ENCODE assay signal across 8 mouse cellular contexts in the genomic region with DNA sequence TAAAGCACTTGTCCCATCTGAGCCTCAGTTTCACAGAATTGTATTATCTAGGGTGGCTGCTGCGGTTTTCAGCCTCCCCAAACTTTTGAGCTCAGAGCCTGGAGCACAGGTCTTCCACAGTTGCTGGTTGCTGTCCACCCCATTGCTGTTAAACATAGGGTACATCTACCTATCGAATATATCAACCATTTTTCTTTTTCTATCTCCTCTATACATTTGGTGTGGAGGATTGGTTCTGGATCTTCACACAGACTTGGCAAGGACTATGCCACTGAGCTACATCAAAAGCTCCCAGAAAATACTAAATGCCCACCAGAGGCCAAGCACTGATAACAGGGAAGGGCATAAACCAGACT. TPM values are rescaled to one million over a fixed set of nuclear protein-coding genes. Genes with fewer than 3 reads are reported as not detected.
DNase-seq lines count a peak whose midpoint lies in the region; ATAC-seq and TF ChIP-seq lines count a peak whose summit lies in the region.

No protein-coding gene starts in this region.

- no peak for TF ChIP-seq EP300 in heart, adult 2 months (IDR thresholded peaks at IDR 0.05; ENCODE audit: insufficient read depth, low read depth, low read length)
- TF ChIP-seq EP300 in CH12.LX (IDR thresholded peaks at IDR 0.05; ENCODE audit: low read length) = no peak

- TF ChIP-seq RAD21 in CH12.LX (IDR thresholded peaks at IDR 0.05; ENCODE audit: low read depth, low read length) = no peak

- dilution Hi-C loops in CH12.LX (cut with MboI; ENCODE audit: extremely low pct_ligation_motif_present, extremely low pct_unique_long_range_greater_than_20kb, low sequenced_read_pairs) = no loop called here

- H3K36me3 ChIP-seq in heart, adult 2 months (ENCODE audit: control insufficient read depth, insufficient read depth, low read length) = peaks cover 2% of the 10 kb centered on the region
- H3K36me3 ChIP-seq in CH12.LX (replicated peaks in 1 of 2; ENCODE audit: control insufficient read depth in 1 of 2, insufficient read depth in 1 of 2, low read length in 1 of 2) = peaks cover 5 to 17% of the 10 kb centered on the region in 2 experiments

- no peak for DNase-seq in heart, adult 2 months
- DNase-seq in heart, postnatal 4 days = no peak
- no peak for DNase-seq in CH12.LX (ENCODE audit: extremely low read depth)
- DNase-seq in frontal cortex, adult 2 months (ENCODE audit: extremely low spot score in 1 of 2, low spot score in 1 of 2) = no peak
- DNase-seq in testis, postnatal 14 days (ENCODE audit: low spot score) = no peak
- DNase-seq in gastrocnemius, postnatal 4 days (ENCODE audit: low spot score in 2 of 2) = no peak

- H3K9me3 ChIP-seq in CH12.LX (replicated peaks; ENCODE audit: low read length) = no peaks in the 10 kb centered on the region

- no peak for TF ChIP-seq CTCF in heart, adult 2 months (IDR thresholded peaks at IDR 0.05)
- no peak for TF ChIP-seq CTCF in CH12.LX (conservative IDR thresholded peaks at IDR 0.05 in 1 of 2, IDR thresholded peaks at IDR 0.05 in 1 of 2; ENCODE audit: low read depth in 2 of 2, low read length in 2 of 2)

- H3K4me3 ChIP-seq in heart, adult 2 months = peak overlapping the region; percentile 99
- peak overlapping the region; percentile 67 to 86 (median 75) for H3K4me3 ChIP-seq in CH12.LX (replicated peaks in 1 of 3; ENCODE audit: low read depth in 2 of 3, low read length in 2 of 3, poor library complexity in 1 of 3)

- 12% methylated on average over 2 of the region's 2 CpGs for WGBS in heart, adult 2 months

- H3K27me3 ChIP-seq in heart, adult 2 months (ENCODE audit: control insufficient read depth, insufficient read depth, low read length) = no peaks in the 10 kb centered on the region
- no peaks in the 10 kb centered on the region for H3K27me3 ChIP-seq in CH12.LX (replicated peaks)

- in situ Hi-C loops in CH12.LX (cut with MboI; ENCODE audit: low pct_ligation_motif_present, low pct_unique_long_range_greater_than_20kb, low sequenced_read_pairs) = no loop called here

- H3K79me2 ChIP-seq in heart, adult 2 months (replicated peaks; ENCODE audit: control insufficient read depth, insufficient read depth, low read length) = no peaks in the 10 kb centered on the region; the same call in 1 of the 2 replicates
- H3K79me2 ChIP-seq in CH12.LX (replicated peaks; ENCODE audit: control insufficient read depth, extremely low read depth, insufficient read depth, poor library complexity, severe bottlenecking) = peaks cover 14% of the 10 kb centered on the region; the same call in 1 of the 2 replicates

- H3K9ac ChIP-seq in heart, adult 2 months (ENCODE audit: low read depth, low read length) = peak overlapping the region; percentile 98
- peak overlapping the region; percentile 90 for H3K9ac ChIP-seq in CH12.LX (ENCODE audit: insufficient read depth, low read depth)

- peak overlapping the region; percentile 25; the same call in 1 of the 2 replicates for H3K4me2 ChIP-seq in CH12.LX (ENCODE audit: insufficient read depth, low read depth, poor library complexity, severe bottlenecking)

- intact Hi-C loops in heart, adult 2 months (cut with DNase I) = loop anchor here (1.0 kb wide), 1 partner anchor 16 kb away; a partner anchor contains a TSS

- 0 out of 2 replicates have a peak, but pooled peaks have one; percentile 1 for ATAC-seq in granulocyte monocyte progenitor cell, adult 5-6 weeks (replicated peaks; ENCODE audit: poor library complexity, severe bottlenecking)
- ATAC-seq in megakaryocyte, adult 5-6 weeks (ENCODE audit: poor library complexity, severe bottlenecking) = peak; percentile 27

- TF ChIP-seq POLR2A in heart, adult 2 months (IDR thresholded peaks at IDR 0.05; ENCODE audit: insufficient read depth, low read depth, low read length) = no peak; the same call in 1 of the 2 replicates
- no peak for TF ChIP-seq POLR2A in CH12.LX (IDR thresholded peaks at IDR 0.05; ENCODE audit: low read depth, low read length)

- H3K4me1 ChIP-seq in heart, adult 2 months (ENCODE audit: control insufficient read depth, insufficient read depth, low read length) = no peaks in the 10 kb centered on the region; the same call in 1 of the 2 replicates
- peaks cover 0 to 21% of the 10 kb centered on the region in 2 experiments; a peak in 2 of 4 replicates for H3K4me1 ChIP-seq in CH12.LX (ENCODE audit: control insufficient read depth in 1 of 2, insufficient read depth in 2 of 2)

- H3K27ac ChIP-seq in heart, adult 2 months = peak overlapping the region; percentile 88
- H3K27ac ChIP-seq in CH12.LX (ENCODE audit: insufficient read depth, low read depth) = no peak overlapping the region; the same call in 1 of the 2 replicates

TF ChIP-seq in CH12.LX, 34 proteins besides CTCF, POLR2A, EP300 and RAD21:
- TF ChIP-seq MYC (IDR thresholded peaks at IDR 0.05; ENCODE audit: low read depth, low read length) (no peak), MAZ (IDR thresholded peaks at IDR 0.05; ENCODE audit: low read depth, low read length) (0 out of 2 replicates have a peak, but pooled peaks have one; percentile 16), ZMIZ1 (IDR thresholded peaks at IDR 0.05; ENCODE audit: low read depth, low read length) (0 out of 2 replicates have a peak, but pooled peaks have one; percentile 4)

RNA-seq across cellular contexts. Expression of a gene that starts 0.3 kb away (rescaled TPM):
- total RNA-seq in heart, adult 2 months (2021) = 10 to 100 TPM; 12.3 to 13.2 TPM
- polyA plus RNA-seq in heart, adult 2 months (2012; rRNA removed) = 11.2 and 12.4 TPM in 2 replicates
- 10 to 100 TPM; 21.7 to 25.9 TPM for total RNA-seq in heart, postnatal 4 days (2021)
- total RNA-seq in CH12.LX (2012; rRNA removed) (18.9 and 22.2 TPM in 2 replicates), CH12.LX (2014; rRNA removed) (28.4 and 29.1 TPM in 2 replicates)
- 34.7 and 35.2 TPM in 2 replicates for polyA plus RNA-seq in CH12.LX (2012; ENCODE audit: insufficient read length, low read depth)
- 24.1 and 32.9 TPM in 2 replicates for total RNA-seq in granulocyte monocyte progenitor cell, adult 5-6 weeks (2014; fragmentation: Nextera tagmentation)
- 41.9 and 50.4 TPM in 2 replicates for total RNA-seq in granulocyte monocyte progenitor cell, adult 5-6 weeks (2017)
- total RNA-seq in megakaryocyte, adult 5-6 weeks (2015) = 41.6 and 47.2 TPM in 2 replicates
- 30.3 and 34.1 TPM in 2 replicates for total RNA-seq in megakaryocyte, adult 5-6 weeks (2017)
- polyA plus RNA-seq in frontal cortex, adult 2 months (2012; rRNA removed) = 34.8 and 35.5 TPM in 2 replicates
- total RNA-seq in gastrocnemius, postnatal 4 days (2021) = 10 to 100 TPM; 27.2 to 27.7 TPM

RNA-seq across cellular contexts. Expression of a gene that starts 16.4 kb away (rescaled TPM):
- total RNA-seq in heart, adult 2 months (2021) = 1 to 10 TPM; 1.0 to 1.6 TPM
- polyA plus RNA-seq in heart, adult 2 months (2012; rRNA removed) = 0.84 and 1.8 TPM in 2 replicates
- total RNA-seq in heart, postnatal 4 days (2021) = 1 to 10 TPM; 3.0 to 3.5 TPM
- total RNA-seq in CH12.LX (2012; rRNA removed) (8.4 TPM in 2 replicates), CH12.LX (2014; rRNA removed) (5.3 and 6.0 TPM in 2 replicates)
- polyA plus RNA-seq in CH12.LX (2012; ENCODE audit: insufficient read length, low read depth) = 8.9 and 9.4 TPM in 2 replicates
- total RNA-seq in granulocyte monocyte progenitor cell, adult 5-6 weeks (2014; fragmentation: Nextera tagmentation) = 18.7 and 23.7 TPM in 2 replicates
- total RNA-seq in granulocyte monocyte progenitor cell, adult 5-6 weeks (2017) = 13.9 and 18.5 TPM in 2 replicates
- total RNA-seq in megakaryocyte, adult 5-6 weeks (2015) = 1.3 and 2.5 TPM in 2 replicates
- total RNA-seq in megakaryocyte, adult 5-6 weeks (2017) = 2.8 and 3.6 TPM in 2 replicates
- 1.2 and 1.5 TPM in 2 replicates for polyA plus RNA-seq in frontal cortex, adult 2 months (2012; rRNA removed)
- 1 to 10 TPM; 3.5 to 3.8 TPM for total RNA-seq in gastrocnemius, postnatal 4 days (2021)
